Mouse (Mus musculus): ENCODE measurements around the gene Tmprss6. TPM values are rescaled to one million over a fixed set of nuclear protein-coding genes. Genes with fewer than 3 reads are reported as not detected.

Tmprss6 gene
- polyA plus RNA-seq, 1 experiment from 2014 or later = 0.53 TPM

GRCm38 (mm10) chr15:78443857-78444256 is 24.6 kb downstream of the Tmprss6 start:
- Histone ChIP-seq H3K4me1 (no peaks in the 10 kb centered on the region), H3K9ac (no peak overlapping the region), H3K4me2 (no peak overlapping the region), H3K4me3 (no peak overlapping the region), H3K9me3 (no peaks in the 10 kb centered on the region), H3K27ac (no peak overlapping the region), H3K27me3 (no peaks in the 10 kb centered on the region), H3K36me3 (peaks cover 10% of the 10 kb centered on the region; the same call in 1 of the 2 replicates)
- no peak for ATAC-seq (ENCODE audit: insufficient number of reproducible peaks, insufficient read depth, low FRiP score, low TSS enrichment, low read depth)
- WGBS = 53% methylated on average over 6 of the region's 6 CpGs

DNA sequence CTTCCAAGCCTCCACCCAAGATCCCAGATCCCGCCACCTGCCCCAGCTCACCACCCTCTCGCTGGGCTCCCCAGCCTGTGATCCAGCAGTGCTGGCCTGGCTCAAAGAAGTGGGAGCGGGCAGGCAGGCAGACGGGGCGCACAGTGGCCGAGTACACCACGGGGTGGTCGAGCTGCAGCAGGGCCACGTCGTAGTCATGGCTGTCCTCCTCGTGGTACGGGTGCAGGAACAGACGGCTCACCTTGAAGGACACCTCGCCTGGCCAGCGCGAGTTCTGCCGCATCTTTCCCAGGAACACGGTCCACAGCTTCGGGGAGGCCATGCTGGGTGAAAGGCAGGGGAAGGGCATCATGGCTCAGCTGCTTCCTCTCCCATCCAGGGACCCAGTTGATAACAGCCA is 26.2 kb downstream of the Tmprss6 start:
- no peak overlapping the region for H3K4me3 ChIP-seq
- no peaks in the 10 kb centered on the region for H3K9me3 ChIP-seq
- ATAC-seq (ENCODE audit: insufficient number of reproducible peaks, insufficient read depth, low FRiP score, low TSS enrichment, low read depth) = no peak
- 89% methylated on average over 19 of the region's 19 CpGs for WGBS
- H3K9ac ChIP-seq = no peak overlapping the region
- no peak overlapping the region for H3K4me2 ChIP-seq
- no peaks in the 10 kb centered on the region for H3K27me3 ChIP-seq
- H3K27ac ChIP-seq = no peak overlapping the region
- peaks cover 10% of the 10 kb centered on the region; the same call in 1 of the 2 replicates for H3K36me3 ChIP-seq
- H3K4me1 ChIP-seq = peaks cover 10% of the 10 kb centered on the region

- 61% methylated on average over 9 of the region's 9 CpGs for WGBS
- ATAC-seq (ENCODE audit: insufficient number of reproducible peaks, insufficient read depth, low FRiP score, low TSS enrichment, low read depth) = no peak
- H3K4me1 ChIP-seq = peaks cover 25% of the 10 kb centered on the region
- peaks cover 35% of the 10 kb centered on the region for H3K36me3 ChIP-seq
- H3K27ac ChIP-seq = no peak overlapping the region
- no peaks in the 10 kb centered on the region for H3K9me3 ChIP-seq
- peaks cover 11% of the 10 kb centered on the region for H3K27me3 ChIP-seq
- H3K9ac ChIP-seq = no peak overlapping the region
- H3K4me3 ChIP-seq = no peak overlapping the region
- no peak overlapping the region for H3K4me2 ChIP-seq
These were observed 29.5 kb downstream of the Tmprss6 start for GRCm38 (mm10) chr15:78438973-78439372.

- Histone ChIP-seq H3K9ac (no peak overlapping the region), H3K27ac (no peak overlapping the region), H3K27me3 (peaks cover 11% of the 10 kb centered on the region), H3K4me2 (no peak overlapping the region), H3K4me1 (peaks cover 25% of the 10 kb centered on the region), H3K4me3 (no peak overlapping the region), H3K36me3 (peaks cover 39% of the 10 kb centered on the region), H3K9me3 (no peaks in the 10 kb centered on the region)
- ATAC-seq (ENCODE audit: insufficient number of reproducible peaks, insufficient read depth, low FRiP score, low TSS enrichment, low read depth) = no peak
- 50% methylated on average over 8 of the region's 8 CpGs for WGBS
These were observed 29.9 kb downstream of the Tmprss6 start for GRCm38 (mm10) chr15:78438505-78438904.

DNA sequence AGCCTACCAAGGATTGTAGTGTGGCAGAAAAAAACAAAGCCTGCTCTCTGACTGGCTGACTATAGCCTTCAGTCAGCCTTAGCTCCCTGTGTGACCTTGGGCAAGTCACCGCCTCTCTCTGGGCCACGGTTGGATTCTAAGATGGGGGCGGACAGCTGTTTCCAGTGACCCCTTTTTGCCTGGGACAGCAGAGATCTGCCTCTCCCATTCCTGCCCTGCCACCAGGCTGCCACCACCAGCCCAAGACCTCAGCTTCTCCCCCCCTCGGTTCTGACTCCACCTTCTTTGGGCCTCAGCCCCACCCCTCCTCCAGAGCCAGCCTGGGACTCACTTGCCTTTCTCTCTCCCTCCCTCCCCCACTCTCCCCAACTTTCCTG is 30.4 kb downstream of the Tmprss6 start:
- Histone ChIP-seq H3K36me3 (peaks cover 44% of the 10 kb centered on the region), H3K4me1 (peaks cover 25% of the 10 kb centered on the region), H3K4me3 (no peak overlapping the region), H3K9ac (peak overlapping the region; percentile 63), H3K4me2 (no peak overlapping the region; the same call in 1 of the 2 replicates), H3K27me3 (peaks cover 11% of the 10 kb centered on the region), H3K9me3 (no peaks in the 10 kb centered on the region), H3K27ac (peak overlapping the region; percentile 71; the same call in 1 of the 2 replicates)
- WGBS = 43% methylated on average over 4 of the region's 4 CpGs
- ATAC-seq (ENCODE audit: insufficient number of reproducible peaks, insufficient read depth, low FRiP score, low TSS enrichment, low read depth) = no peak

DNA sequence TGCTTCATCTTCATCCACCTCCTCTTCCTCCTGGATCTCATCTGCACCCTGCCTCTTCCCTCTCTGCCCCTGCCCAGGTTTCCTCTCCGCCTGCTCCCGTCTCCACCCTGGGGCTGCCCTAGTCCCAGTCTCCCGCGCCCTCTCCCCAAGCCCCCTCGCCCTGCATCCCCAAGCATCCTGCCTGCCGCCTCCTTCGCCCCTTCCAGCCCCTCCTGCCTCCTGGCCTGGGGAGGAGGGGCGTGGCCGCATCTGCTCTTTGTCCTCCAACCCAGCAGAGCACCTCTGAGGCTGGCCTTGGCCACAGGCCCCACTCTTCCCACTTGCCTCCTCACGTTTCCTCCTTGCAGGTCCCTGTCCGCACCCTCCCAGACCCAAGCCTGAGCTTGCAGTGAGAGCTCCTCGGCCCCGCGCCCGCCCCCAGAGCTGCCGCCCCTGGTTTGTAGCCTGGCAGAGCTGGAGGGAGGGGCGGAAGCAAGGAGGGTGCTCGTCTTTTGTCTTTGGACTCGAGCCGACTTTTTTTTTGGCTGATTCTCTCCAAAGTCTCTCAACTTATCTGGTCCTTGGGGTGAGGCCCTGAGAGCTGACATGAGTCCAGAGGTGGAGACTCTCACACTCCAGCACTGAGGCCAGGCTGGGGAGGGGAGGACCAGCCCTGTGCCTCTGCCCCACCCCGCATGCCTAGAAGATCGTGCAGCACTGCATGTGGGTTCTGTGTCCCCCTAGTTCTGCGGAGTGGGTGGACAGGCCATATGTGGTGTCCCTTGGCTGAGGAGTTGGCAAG is 31.0 kb downstream of the Tmprss6 start:
- Histone ChIP-seq H3K27ac (peak overlapping the region; percentile 71), H3K9me3 (no peaks in the 10 kb centered on the region), H3K4me2 (peak overlapping the region; percentile 69), H3K4me1 (peaks cover 25% of the 10 kb centered on the region), H3K4me3 (peak overlapping the region; percentile 38), H3K36me3 (peaks cover 47% of the 10 kb centered on the region), H3K27me3 (peaks cover 11% of the 10 kb centered on the region), H3K9ac (peak overlapping the region; percentile 63)
- 19% methylated on average over 23 of the region's 23 CpGs for WGBS
- peak; percentile 3; the same call in 1 of the 2 replicates for ATAC-seq (ENCODE audit: insufficient number of reproducible peaks, insufficient read depth, low FRiP score, low TSS enrichment, low read depth)

- peaks cover 51% of the 10 kb centered on the region for H3K36me3 ChIP-seq
- peak overlapping the region; percentile 71 for H3K27ac ChIP-seq
- WGBS = 9% methylated on average over 32 of the region's 32 CpGs
- peak overlapping the region; percentile 69 for H3K4me2 ChIP-seq
- peak; percentile 29 for ATAC-seq (ENCODE audit: insufficient number of reproducible peaks, insufficient read depth, low FRiP score, low TSS enrichment, low read depth)
- H3K4me1 ChIP-seq = peaks cover 25% of the 10 kb centered on the region
- peak overlapping the region; percentile 38 for H3K4me3 ChIP-seq
- H3K9me3 ChIP-seq = no peaks in the 10 kb centered on the region
- peak overlapping the region; percentile 63 for H3K9ac ChIP-seq
- peaks cover 11% of the 10 kb centered on the region for H3K27me3 ChIP-seq
These were observed 31.8 kb downstream of the Tmprss6 start for GRCm38 (mm10) chr15:78436380-78437192.

DNA sequence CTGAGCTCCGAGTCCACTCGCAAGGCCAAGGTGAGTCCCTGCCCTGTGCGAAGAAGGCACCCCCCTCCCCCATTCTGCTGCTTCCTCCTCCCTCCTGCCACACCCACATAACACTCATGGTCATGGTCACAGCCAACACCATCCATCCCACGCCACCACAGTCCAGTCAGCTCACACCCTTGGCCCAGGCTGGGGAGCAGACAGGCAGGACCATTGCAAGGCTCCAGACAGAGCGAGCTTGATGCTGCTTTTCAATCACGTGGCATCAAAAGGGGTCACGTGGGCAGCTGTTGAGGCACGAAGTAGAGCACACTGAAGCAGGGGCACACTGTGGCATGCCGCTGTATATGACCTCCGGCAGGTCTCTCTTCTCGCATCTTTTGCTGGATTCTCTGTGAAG is 32.8 kb downstream of the Tmprss6 start:
- Histone ChIP-seq H3K4me1 (peaks cover 29% of the 10 kb centered on the region), H3K27ac (no peak overlapping the region), H3K4me2 (no peak overlapping the region), H3K4me3 (no peak overlapping the region), H3K9me3 (no peaks in the 10 kb centered on the region), H3K9ac (no peak overlapping the region), H3K36me3 (peaks cover 60% of the 10 kb centered on the region), H3K27me3 (peaks cover 11% of the 10 kb centered on the region)
- no peak for ATAC-seq (ENCODE audit: insufficient number of reproducible peaks, insufficient read depth, low FRiP score, low TSS enrichment, low read depth)
- 85% methylated on average over 11 of the region's 11 CpGs for WGBS

GRCm38 (mm10) chr15:78434896-78435520 is 33.4 kb downstream of the Tmprss6 start:
- H3K4me3 ChIP-seq = no peak overlapping the region
- H3K27ac ChIP-seq = no peak overlapping the region
- ATAC-seq (ENCODE audit: insufficient number of reproducible peaks, insufficient read depth, low FRiP score, low TSS enrichment, low read depth) = no peak
- peaks cover 36% of the 10 kb centered on the region for H3K4me1 ChIP-seq
- WGBS = 21% methylated on average over 6 of the region's 6 CpGs
- peaks cover 11% of the 10 kb centered on the region for H3K27me3 ChIP-seq
- no peak overlapping the region for H3K9ac ChIP-seq
- H3K36me3 ChIP-seq = peaks cover 57% of the 10 kb centered on the region
- H3K9me3 ChIP-seq = no peaks in the 10 kb centered on the region
- no peak overlapping the region for H3K4me2 ChIP-seq

- Histone ChIP-seq H3K27me3 (peaks cover 11% of the 10 kb centered on the region), H3K9ac (no peak overlapping the region), H3K4me1 (peaks cover 34% of the 10 kb centered on the region), H3K4me2 (no peak overlapping the region), H3K4me3 (no peak overlapping the region), H3K36me3 (peaks cover 57% of the 10 kb centered on the region), H3K27ac (no peak overlapping the region), H3K9me3 (no peaks in the 10 kb centered on the region)
- WGBS = 79% methylated on average over 7 of the region's 7 CpGs
- ATAC-seq (ENCODE audit: insufficient number of reproducible peaks, insufficient read depth, low FRiP score, low TSS enrichment, low read depth) = no peak
These were observed 36.8 kb downstream of the Tmprss6 start for GRCm38 (mm10) chr15:78431541-78432121.

DNA sequence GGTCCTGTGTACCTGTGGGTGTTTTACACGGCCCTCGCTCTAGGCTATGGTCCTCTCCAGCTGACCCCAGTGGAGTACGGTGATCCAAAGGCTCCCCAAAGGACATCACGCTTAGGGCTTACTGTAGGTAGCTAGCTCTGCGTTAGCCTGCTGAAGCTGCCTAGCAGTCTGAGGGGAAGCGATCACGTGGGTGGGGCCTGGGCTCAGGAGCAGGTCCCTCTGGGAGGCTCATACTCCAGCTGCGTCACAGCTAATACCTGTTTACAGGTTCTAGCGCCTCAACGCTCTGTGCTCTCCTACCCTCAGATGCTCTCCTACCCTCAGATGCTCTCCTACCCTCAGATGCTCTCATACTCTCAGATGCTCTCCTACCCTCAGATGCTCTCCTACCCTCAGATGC is 37.6 kb downstream of the Tmprss6 start:
- ATAC-seq (ENCODE audit: insufficient number of reproducible peaks, insufficient read depth, low FRiP score, low TSS enrichment, low read depth) = no peak
- Histone ChIP-seq H3K4me2 (no peak overlapping the region), H3K27me3 (peaks cover 5% of the 10 kb centered on the region), H3K36me3 (peaks cover 52% of the 10 kb centered on the region), H3K9me3 (no peaks in the 10 kb centered on the region), H3K9ac (no peak overlapping the region), H3K27ac (peak overlapping the region; percentile 51; the same call in 1 of the 2 replicates), H3K4me1 (peaks cover 27% of the 10 kb centered on the region), H3K4me3 (no peak overlapping the region)
- WGBS = 76% methylated on average over 10 of the region's 10 CpGs

Measured in embryonic facial prominence, embryonic 13.5 days (tissue).